Mouse (Mus musculus): ENCODE measurements at regions not wholly inside any gene's neighbourhood (a gene's known extent, or its start where the extent isn't known, plus 50 kb on each side); places are given as distances from the start of the nearest gene placed in this dataset.

DNA sequence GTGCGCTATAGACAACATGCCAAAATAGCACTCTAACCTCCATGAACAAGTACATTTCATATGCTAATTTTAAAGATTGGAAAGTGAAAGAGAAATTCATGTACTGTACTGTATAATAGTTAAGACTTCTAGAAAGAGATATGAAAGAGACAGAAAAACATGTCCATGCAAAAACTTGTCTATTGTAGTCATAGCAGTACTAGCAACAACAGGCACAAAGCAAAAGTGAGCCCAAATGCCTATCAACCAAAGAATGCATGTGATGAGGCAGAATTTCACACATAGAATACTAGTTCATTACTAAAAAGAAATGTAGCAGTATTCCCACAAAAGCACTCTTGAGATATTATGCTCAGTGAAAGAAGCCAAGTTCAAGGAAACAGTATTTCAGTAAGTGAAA lies 180.4 kb upstream of the Steap4 start:
- Histone ChIP-seq H3K4me1 (ENCODE audit: control insufficient read depth in 1 of 2, insufficient read depth in 2 of 2) (peaks cover 0 to 3% of the 10 kb centered on the region in 2 experiments; a peak in 1 of 4 replicates), H3K36me3 (replicated peaks in 1 of 2; ENCODE audit: control insufficient read depth in 1 of 2, insufficient read depth in 1 of 2, low read length in 1 of 2) (no peaks in the 10 kb centered on the region), H3K27me3 (replicated peaks) (no peaks in the 10 kb centered on the region), H3K9me3 (replicated peaks; ENCODE audit: low read length) (no peaks in the 10 kb centered on the region), H3K4me2 (ENCODE audit: insufficient read depth, low read depth, poor library complexity, severe bottlenecking) (peak overlapping the region; percentile 75; the same call in 1 of the 2 replicates), H3K27ac (ENCODE audit: insufficient read depth, low read depth) (no peak overlapping the region), H3K9ac (ENCODE audit: insufficient read depth, low read depth) (no peak overlapping the region), H3K79me2 (replicated peaks; ENCODE audit: control insufficient read depth, extremely low read depth, insufficient read depth, poor library complexity, severe bottlenecking) (no peaks in the 10 kb centered on the region), H3K4me3 (replicated peaks in 1 of 3; ENCODE audit: low read depth in 2 of 3, low read length in 2 of 3, poor library complexity in 1 of 3) (no peak overlapping the region)
- in situ Hi-C loops (cut with MboI; ENCODE audit: low pct_ligation_motif_present, low pct_unique_long_range_greater_than_20kb, low sequenced_read_pairs): no loop called here
- dilution Hi-C loops (cut with MboI; ENCODE audit: extremely low pct_ligation_motif_present, extremely low pct_unique_long_range_greater_than_20kb, low sequenced_read_pairs): no loop called here
- TF ChIP-seq MAFK (IDR thresholded peaks at IDR 0.05; ENCODE audit: insufficient replicate concordance, low read length) (no peak), EP300 (IDR thresholded peaks at IDR 0.05; ENCODE audit: low read length) (peak; percentile 20; the same call in 1 of the 2 replicates), MEF2A (IDR thresholded peaks at IDR 0.05; ENCODE audit: borderline replicate concordance, low read depth, low read length) (no peak), JUND (conservative IDR thresholded peaks at IDR 0.05; ENCODE audit: low read depth, low read length) (peak; percentile 64), JUN (IDR thresholded peaks at IDR 0.05; ENCODE audit: insufficient read depth, low read depth, low read length) (0 out of 2 replicates have a peak, but pooled peaks have one; percentile 20), BHLHE40 (IDR thresholded peaks at IDR 0.05; ENCODE audit: low read depth, low read length) (peak; percentile 45; the same call in 1 of the 2 replicates), TBP (conservative IDR thresholded peaks at IDR 0.05; ENCODE audit: low read depth, low read length) (0 out of 2 replicates have a peak, but pooled peaks have one; percentile 58), ZNF384 (IDR thresholded peaks at IDR 0.05; ENCODE audit: low read depth, low read length) (0 out of 2 replicates have a peak, but pooled peaks have one; percentile 17), IRF4 (IDR thresholded peaks at IDR 0.05; ENCODE audit: low read depth, low read length) (peak; percentile 83)
- DNase-seq (ENCODE audit: extremely low read depth): peak; percentile 1

DNA sequence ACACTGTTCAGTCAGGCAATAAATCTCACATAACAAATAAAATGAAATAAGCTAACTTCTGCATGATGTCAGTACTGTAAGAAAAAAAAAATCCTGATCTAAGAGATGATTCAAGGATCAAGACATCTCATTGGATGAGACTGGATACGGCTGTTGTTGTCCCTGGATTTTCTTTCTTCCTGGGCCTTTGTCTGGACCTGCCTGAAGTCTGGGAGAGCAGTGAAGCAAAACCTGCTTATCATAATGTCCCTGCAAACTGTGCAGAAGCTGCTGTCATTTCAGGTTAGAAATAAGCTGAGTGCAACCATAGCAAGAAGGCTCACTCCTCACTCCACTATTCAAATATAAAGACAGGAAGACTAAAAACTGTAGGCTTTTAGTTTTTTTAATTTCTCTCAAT lies 178.0 kb upstream of the Steap4 start:
- no peak overlapping the region for H3K27ac ChIP-seq (ENCODE audit: insufficient read depth, low read depth)
- no peak for TF ChIP-seq ZKSCAN1 (IDR thresholded peaks at IDR 0.05; ENCODE audit: borderline replicate concordance, low read depth, low read length)
- no peak for TF ChIP-seq KAT2A (IDR thresholded peaks at IDR 0.05; ENCODE audit: insufficient replicate concordance, low read length)
- no peak for TF ChIP-seq MAZ (IDR thresholded peaks at IDR 0.05; ENCODE audit: low read depth, low read length)
- TF ChIP-seq MEF2A (IDR thresholded peaks at IDR 0.05; ENCODE audit: borderline replicate concordance, low read depth, low read length): no peak
- no peak for TF ChIP-seq CHD2 (IDR thresholded peaks at IDR 0.05; ENCODE audit: low read length)
- no peak for TF ChIP-seq USF2 (conservative IDR thresholded peaks at IDR 0.05; ENCODE audit: low read depth, low read length)
- TF ChIP-seq SMC3 (IDR thresholded peaks at IDR 0.05; ENCODE audit: low read depth, low read length): no peak
- TF ChIP-seq ZMIZ1 (IDR thresholded peaks at IDR 0.05; ENCODE audit: low read depth, low read length): no peak
- TF ChIP-seq MYC (IDR thresholded peaks at IDR 0.05; ENCODE audit: low read depth, low read length): no peak
- no peak for TF ChIP-seq JUND (conservative IDR thresholded peaks at IDR 0.05; ENCODE audit: low read depth, low read length)
- no peak for TF ChIP-seq BHLHE40 (IDR thresholded peaks at IDR 0.05; ENCODE audit: low read depth, low read length)
- TF ChIP-seq TCF12 (IDR thresholded peaks at IDR 0.05; ENCODE audit: low read depth, low read length): no peak
- no peak for TF ChIP-seq POLR2A (IDR thresholded peaks at IDR 0.05; ENCODE audit: low read depth, low read length)
- TF ChIP-seq NELFE (IDR thresholded peaks at IDR 0.05; ENCODE audit: low read depth, low read length): no peak
- no peak for TF ChIP-seq RAD21 (IDR thresholded peaks at IDR 0.05; ENCODE audit: low read depth, low read length)
- no peak for TF ChIP-seq CHD1 (IDR thresholded peaks at IDR 0.05; ENCODE audit: low read depth, low read length)
- no peaks in the 10 kb centered on the region for H3K9me3 ChIP-seq (replicated peaks; ENCODE audit: low read length)
- H3K36me3 ChIP-seq (replicated peaks in 1 of 2; ENCODE audit: control insufficient read depth in 1 of 2, insufficient read depth in 1 of 2, low read length in 1 of 2): no peaks in the 10 kb centered on the region
- H3K9ac ChIP-seq (ENCODE audit: insufficient read depth, low read depth): no peak overlapping the region
- no peaks in the 10 kb centered on the region for H3K79me2 ChIP-seq (replicated peaks; ENCODE audit: control insufficient read depth, extremely low read depth, insufficient read depth, poor library complexity, severe bottlenecking)
- no peaks in the 10 kb centered on the region for H3K27me3 ChIP-seq (replicated peaks)
- dilution Hi-C loops (cut with MboI; ENCODE audit: extremely low pct_ligation_motif_present, extremely low pct_unique_long_range_greater_than_20kb, low sequenced_read_pairs): no loop called here
- in situ Hi-C loops (cut with MboI; ENCODE audit: low pct_ligation_motif_present, low pct_unique_long_range_greater_than_20kb, low sequenced_read_pairs): no loop called here
- peaks cover 0 to 3% of the 10 kb centered on the region in 2 experiments; a peak in 1 of 4 replicates for H3K4me1 ChIP-seq (ENCODE audit: control insufficient read depth in 1 of 2, insufficient read depth in 2 of 2)
- no peak overlapping the region for H3K4me2 ChIP-seq (ENCODE audit: insufficient read depth, low read depth, poor library complexity, severe bottlenecking)
- DNase-seq (ENCODE audit: extremely low read depth): no peak
- no peak overlapping the region for H3K4me3 ChIP-seq (replicated peaks in 1 of 3; ENCODE audit: low read depth in 2 of 3, low read length in 2 of 3, poor library complexity in 1 of 3)
